Mouse (Mus musculus): ENCODE measurements around the gene Itfg2.
A peak's percentile ranks its signal among the peaks of the same experiment; 100 is the strongest.

Itfg2 gene

GRCm38 (mm10) chr6:128424269-128425019, at the start of gene Itfg2:
Gene Itfg2 (minus strand): TSS chr6:128424931.
- DNase-seq (ENCODE audit: low spot score in 2 of 2): peak; percentile 94 to 96

- no peak for DNase-seq (ENCODE audit: low spot score in 2 of 2)
Measured at GRCm38 (mm10) chr6:128474112-128474511, 49.4 kb upstream of the Itfg2 start.

GRCm38 (mm10) chr6:128469451-128469850, 44.7 kb upstream of the Itfg2 start:
- no peak for DNase-seq (ENCODE audit: low spot score in 2 of 2)

DNA sequence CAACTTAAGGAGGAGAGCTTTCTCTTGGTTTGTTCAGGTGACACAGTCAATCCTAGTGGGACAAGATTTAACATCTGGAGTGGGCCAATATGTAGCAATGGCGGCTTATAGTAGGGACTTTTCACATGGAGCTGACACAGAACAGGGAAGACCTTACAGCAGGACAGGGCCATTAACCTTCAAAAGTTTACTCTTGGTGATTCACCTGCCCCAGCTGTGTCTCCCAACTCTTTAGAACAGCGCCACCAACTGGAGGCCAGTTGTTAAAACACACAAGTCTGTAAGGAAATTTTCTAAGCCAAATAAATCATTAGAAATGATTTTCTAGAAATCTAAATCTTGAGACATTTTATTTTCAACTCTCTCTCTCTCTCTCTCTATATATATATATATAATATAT, 42.6 kb upstream of the Itfg2 start:
- DNase-seq (ENCODE audit: low spot score in 2 of 2): no peak

GRCm38 (mm10) chr6:128466563-128466962, 41.8 kb upstream of the Itfg2 start:
- no peak for DNase-seq (ENCODE audit: low spot score in 2 of 2)

- no peak for DNase-seq (ENCODE audit: low spot score in 2 of 2)
Measured at GRCm38 (mm10) chr6:128466043-128466442, 41.3 kb upstream of the Itfg2 start.

DNA sequence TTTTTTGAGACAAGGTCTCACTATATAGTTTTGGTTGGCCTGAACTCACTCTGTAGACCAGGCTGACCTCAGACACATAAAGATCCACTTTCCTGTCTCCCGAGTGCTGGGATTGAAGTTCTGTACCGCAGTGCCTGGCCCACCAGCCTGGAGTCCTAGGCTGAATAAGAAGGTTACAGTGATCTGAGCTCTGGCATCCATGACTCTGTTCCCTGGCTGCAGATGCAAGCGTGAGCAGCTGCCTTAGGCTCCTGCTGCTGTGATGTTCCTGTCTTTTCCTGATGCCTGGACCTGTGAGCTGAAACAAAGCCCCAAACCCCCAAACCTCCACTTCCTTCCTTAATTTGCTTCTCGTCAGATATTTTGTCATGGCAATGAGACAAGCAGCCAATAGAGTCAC, 40.3 kb upstream of the Itfg2 start:
- DNase-seq (ENCODE audit: low spot score in 2 of 2): no peak

GRCm38 (mm10) chr6:128461606-128462005, 36.9 kb upstream of the Itfg2 start:
- no peak for DNase-seq (ENCODE audit: low spot score in 2 of 2)

GRCm38 (mm10) chr6:128460729-128461503, 36.2 kb upstream of the Itfg2 start:
- no peak for DNase-seq (ENCODE audit: low spot score in 2 of 2)

DNA sequence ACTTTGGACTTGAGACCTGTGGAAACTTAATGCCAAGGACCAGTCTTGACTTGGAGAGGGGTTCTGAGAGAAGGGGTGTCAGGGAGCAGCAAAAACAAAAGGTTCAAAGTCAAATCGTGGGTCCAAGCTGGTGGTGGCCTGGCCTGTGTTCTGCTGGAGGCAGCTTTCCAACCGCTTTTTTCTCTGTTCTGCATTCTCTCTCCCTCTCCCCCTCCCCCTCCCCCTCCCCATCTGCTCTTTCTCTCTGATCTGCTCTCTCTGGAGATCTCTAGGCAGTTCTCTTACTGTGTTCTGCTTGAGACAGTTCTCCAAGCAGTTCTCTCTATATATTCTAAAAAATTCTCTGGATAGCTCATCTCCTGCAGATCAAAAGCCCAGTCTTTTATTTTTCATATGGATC, 35.6 kb upstream of the Itfg2 start:
- DNase-seq (ENCODE audit: low spot score in 2 of 2): no peak

GRCm38 (mm10) chr6:128457186-128457585, 32.5 kb upstream of the Itfg2 start:
- DNase-seq (ENCODE audit: low spot score in 2 of 2): no peak

- no peak for DNase-seq (ENCODE audit: low spot score in 2 of 2)
Measured at GRCm38 (mm10) chr6:128455835-128456605, 31.3 kb upstream of the Itfg2 start.

DNA sequence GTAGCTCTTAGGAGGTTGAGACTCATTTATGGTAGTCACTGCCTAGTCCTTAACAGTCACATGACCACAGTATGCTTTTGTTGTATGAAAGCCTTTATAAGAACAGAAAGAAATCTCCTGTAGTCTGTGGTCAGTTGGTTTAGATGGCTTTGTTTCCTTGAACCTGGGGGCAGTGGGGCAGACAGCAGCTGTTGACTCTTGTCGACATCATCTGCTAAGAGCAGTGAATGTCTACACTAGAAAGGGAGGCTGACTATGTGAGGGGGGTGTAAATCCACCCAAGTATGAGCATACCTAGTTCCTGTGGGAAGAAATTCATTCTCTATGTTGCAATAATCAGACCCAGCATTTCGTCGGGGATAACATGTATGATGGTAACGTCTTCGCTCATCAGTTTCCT, 22.3 kb upstream of the Itfg2 start:
- DNase-seq (ENCODE audit: low spot score in 2 of 2): no peak

DNA sequence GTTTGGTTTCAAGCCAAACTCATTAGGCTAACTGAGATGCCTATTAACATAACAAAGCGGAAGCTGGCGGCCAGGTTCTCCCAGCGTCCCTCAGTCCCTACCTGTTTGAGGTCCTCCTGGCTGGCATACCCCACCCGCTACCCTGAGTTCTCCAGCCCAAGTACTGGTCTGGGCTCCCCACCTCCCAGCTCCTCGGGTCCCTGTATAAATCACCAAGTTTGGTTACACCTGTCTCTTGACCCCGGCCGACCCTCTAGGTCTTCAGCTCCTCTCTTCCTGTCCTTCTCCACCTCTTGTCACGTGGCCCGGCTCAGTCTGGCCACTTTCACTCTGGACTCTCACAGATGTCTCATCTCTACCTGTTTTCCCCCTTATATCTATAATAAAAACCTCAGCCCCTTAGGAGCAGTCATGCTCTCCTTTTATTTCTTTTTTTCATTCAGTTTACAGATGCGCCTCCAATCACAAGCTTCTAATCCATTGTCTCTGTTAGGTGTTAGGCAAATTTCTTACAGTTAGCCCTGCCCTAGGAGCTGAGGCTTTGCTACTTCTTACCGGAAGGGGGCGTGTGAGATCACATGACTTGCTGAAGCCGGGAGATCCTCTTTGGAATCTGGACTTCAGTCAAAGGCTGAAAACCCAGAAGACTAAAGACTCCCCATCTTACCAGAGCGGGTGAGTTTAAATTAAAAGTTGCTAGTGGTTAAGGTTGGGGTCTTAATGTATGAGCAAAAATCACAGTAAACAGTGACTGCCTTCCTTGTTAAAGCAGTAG, 21.2 kb upstream of the Itfg2 start:
- DNase-seq (ENCODE audit: low spot score in 2 of 2): peak in 1 of 2 experiments; percentile 18

- DNase-seq (ENCODE audit: low spot score in 2 of 2): no peak
Measured at GRCm38 (mm10) chr6:128440238-128440637, 15.5 kb upstream of the Itfg2 start.

DNA sequence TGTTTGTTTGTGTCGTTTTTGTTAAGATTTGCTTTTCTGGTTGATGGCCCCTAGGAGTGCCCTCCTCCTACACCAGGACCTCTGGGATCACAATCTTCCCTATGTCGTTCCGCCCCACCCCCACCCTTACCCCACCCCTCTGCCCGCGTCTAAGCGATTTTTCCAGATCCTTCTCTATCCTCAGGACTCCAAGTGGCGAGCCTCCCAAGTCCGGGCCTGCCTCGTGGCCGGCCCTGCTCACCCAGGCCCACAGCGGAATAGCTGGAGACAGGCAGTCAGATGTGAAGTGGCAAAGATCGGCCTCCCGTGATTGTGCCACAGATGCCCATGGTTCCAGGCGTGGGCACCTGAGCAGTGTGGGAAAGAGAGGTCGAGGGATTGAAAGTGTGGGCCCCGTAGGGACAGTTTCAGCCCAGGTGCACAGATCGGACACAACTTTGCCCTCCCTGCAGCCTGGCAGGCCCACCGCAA, 14.2 kb upstream of the Itfg2 start:
- DNase-seq (ENCODE audit: low spot score in 2 of 2): no peak

DNA sequence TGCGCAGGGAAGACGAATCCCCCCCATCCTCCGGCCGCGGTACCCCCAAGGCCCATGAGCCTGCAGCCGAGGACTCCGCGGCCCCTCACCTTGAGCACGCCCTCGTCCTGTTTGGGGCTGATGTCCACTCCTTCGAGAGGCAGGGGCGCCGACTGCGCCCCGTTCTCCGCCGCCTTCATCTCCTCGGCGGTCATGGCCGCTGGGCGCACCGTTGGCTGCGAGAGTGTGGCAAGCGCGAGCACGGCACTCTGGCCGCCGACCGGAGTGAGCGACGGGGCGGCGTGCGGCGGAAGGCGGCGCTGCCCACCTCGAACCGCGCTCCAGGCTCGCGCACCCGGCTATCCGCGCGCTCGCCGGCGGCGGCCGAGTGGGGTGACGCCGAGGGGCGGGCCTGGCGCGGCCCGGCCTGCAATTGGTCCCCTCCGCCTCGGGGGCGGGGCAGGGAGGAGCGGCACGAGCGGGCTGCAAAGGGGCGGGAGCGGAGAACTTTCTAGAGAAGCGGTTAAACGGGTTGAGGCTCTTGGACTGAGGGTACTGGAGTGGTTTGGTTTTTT, 13.7 kb upstream of the Itfg2 start, which contains the start of gene Fkbp4:
TSS of gene Fkbp4 (minus strand) at position 361 of the 554 bp plus-strand sequence.
- peak; percentile 94 to 95 for DNase-seq (ENCODE audit: low spot score in 2 of 2)

- DNase-seq (ENCODE audit: low spot score in 2 of 2): peak; percentile 52 to 55
Measured at GRCm38 (mm10) chr6:128437731-128438316, 13.1 kb upstream of the Itfg2 start.

- no peak for DNase-seq (ENCODE audit: low spot score in 2 of 2)
Measured at GRCm38 (mm10) chr6:128437288-128437687, 12.6 kb upstream of the Itfg2 start.

- no peak for DNase-seq (ENCODE audit: low spot score in 2 of 2)
Measured at GRCm38 (mm10) chr6:128436356-128437005, 11.8 kb upstream of the Itfg2 start.
